Mouse (Mus musculus): Measurements from ENCODE around the gene Barx2.

DNA sequence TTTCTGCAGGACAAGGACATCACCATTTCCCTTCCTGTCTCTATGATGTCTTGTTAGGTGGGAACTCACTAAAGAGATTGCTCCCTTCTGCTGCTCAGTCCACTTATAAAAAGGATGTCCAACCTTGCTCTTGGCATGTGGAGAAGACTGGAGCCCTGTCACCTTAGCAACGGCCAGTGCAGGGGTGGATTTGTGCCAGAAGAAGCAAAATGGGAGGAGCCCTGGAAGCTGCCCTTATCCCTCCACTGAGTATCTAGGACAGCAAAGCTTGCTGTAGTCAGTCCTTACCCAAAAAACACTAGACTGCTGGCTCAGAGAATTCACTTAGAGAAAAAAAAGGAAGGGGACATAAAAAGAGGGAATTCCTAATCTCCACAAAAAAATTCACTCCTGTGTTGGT, 49.0 kb upstream of the Barx2 start:
- TF ChIP-seq CTCF (IDR thresholded peaks at IDR 0.05; ENCODE audit: borderline replicate concordance, insufficient read depth, low read length) (no peak), POLR2A (IDR thresholded peaks at IDR 0.05; ENCODE audit: low read depth, low read length) (no peak)

All from embryonic fibroblast, embryonic 13.5 days (primary cell).